Mouse (Mus musculus) forebrain, embryonic 10.5 days (tissue): ENCODE measurements around the gene Cyb5r4. TPM values are rescaled to one million over a fixed set of nuclear protein-coding genes. Genes with fewer than 3 reads are reported as not detected.
"Not testable (repeated sequence)": the region's sequence is repeated elsewhere in the genome, so short reads cannot be mapped to it uniquely, and the experiment has no call there.

ENCODE experiments used
- DNase-seq: peaks from one replicate; pipeline ENCODE4 v3.0.0-alpha.2; 2017; ENCODE audit warnings: low spot score; ENCODE audit errors: extremely low spot score
- H3K27ac ChIP-seq: fragments of 300-500 bp; sonication (generic); 2 replicates; pipeline ENCODE4 v1.5.1; 2016; ENCODE audit warnings: mild to moderate bottlenecking
- H3K27me3 ChIP-seq: fragments of 300-500 bp; sonication (generic); 2 replicates; pipeline ENCODE4 v1.6.1; 2016; ENCODE audit warnings: mild to moderate bottlenecking; ENCODE audit not compliant: poor library complexity, severe bottlenecking
- H3K36me3 ChIP-seq: fragments of 300-500 bp; sonication (generic); replicated peaks from 2 replicates; pipeline ENCODE4 v1.6.1; 2016; ENCODE audit warnings: mild to moderate bottlenecking, moderate library complexity
- H3K4me1 ChIP-seq: fragments of 300-500 bp; sonication (generic); 2 replicates; pipeline ENCODE4 v1.6.1; 2016
- H3K4me3 ChIP-seq: fragments of 300-500 bp; sonication (generic); 2 replicates; pipeline ENCODE4 v1.5.1; 2016; ENCODE audit warnings: mild to moderate bottlenecking, moderate library complexity
- H3K9me3 ChIP-seq: fragments of 300-500 bp; sonication (generic); 2 replicates; pipeline ENCODE4 v1.6.1; 2016; ENCODE audit warnings: mild to moderate bottlenecking, moderate library complexity
- WGBS: fragments of 180-500 bp; shearing (Covaris S2); methylation state at CpG from one replicate; pipeline ENCODE4 v1.1.7; 2016; 5-methylcytosine and 5-hydroxymethylcytosine counted together
- polyA plus RNA-seq: library from polyadenylated mRNA; unstranded; fragments of >200 nt; fragmentation: Nextera tagmentation; extraction: Ambion mirVana; gene quantifications from 2 replicates; pipeline ENCODE4 v1.2.1, GENCODE M21; 2016

The Cyb5r4 gene
- polyA plus RNA-seq, 1 experiment from 2014 or later = 97.1 TPM

DNA sequence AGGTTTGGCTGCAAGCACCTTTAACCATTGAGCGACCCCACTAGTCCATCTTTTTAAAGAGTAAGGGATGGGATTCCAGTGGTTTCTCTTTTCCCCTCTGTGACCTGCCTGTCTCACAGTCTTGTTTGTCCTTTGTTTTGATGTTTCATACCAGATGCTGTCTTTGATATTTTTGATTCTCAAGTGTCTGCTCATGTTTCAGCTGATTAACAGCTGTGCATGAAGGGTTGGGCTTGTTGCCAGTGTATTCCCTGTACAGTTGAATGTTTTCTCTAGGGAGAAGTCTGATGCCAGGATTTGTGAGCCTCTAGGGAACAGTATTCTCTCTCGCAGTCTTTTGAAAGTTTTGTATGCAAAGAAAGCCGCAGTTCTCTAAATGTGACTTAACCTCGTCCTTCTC, 27.6 kb downstream of the Cyb5r4 start:
- H3K4me3 ChIP-seq = no peak overlapping the region

DNA sequence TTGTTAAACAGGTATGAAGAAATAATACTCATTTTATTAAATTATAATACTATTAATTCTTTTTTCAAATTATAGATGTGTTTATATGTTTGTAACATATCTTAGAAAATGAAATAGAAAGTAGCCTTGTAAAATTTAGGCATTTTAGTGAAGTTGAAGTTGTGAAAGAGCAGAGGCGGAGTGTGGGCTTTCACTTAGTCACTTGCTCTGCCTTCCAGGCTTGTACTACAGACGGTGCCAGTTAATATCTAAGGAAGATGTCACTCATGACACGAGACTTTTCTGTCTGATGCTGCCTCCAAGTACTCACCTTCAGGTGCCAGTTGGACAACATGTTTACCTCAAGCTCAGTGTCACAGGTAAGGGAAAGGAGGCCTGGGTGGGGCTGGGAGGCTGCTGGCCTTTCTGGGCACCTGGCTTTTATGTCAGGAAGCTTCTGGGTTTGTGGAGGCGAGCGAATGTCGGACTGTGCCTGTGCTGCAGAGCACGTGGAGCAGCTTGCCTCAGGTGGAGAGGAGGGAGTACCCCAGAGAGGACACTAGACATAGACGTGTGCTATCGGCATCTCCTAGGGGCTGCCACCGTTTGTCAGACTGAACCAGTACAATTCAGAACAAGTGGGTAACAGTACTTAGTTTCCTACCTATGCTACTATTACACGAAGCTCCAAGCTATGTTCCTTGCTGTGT, 33.9 kb downstream of the Cyb5r4 start:
- Histone ChIP-seq H3K9me3 (no peaks in the 10 kb centered on the region), H3K4me3 (no peak overlapping the region), H3K27ac (no peak overlapping the region), H3K36me3 (peaks cover 44% of the 10 kb centered on the region), H3K4me1 (no peaks in the 10 kb centered on the region), H3K27me3 (no peaks in the 10 kb centered on the region)
- 94% methylated on average over 11 of the region's 11 CpGs for WGBS
- DNase-seq = no peak

More for the DNA sequence above, 27.6 kb downstream of the Cyb5r4 start:
- Histone ChIP-seq H3K27ac (no peak overlapping the region), H3K36me3 (peaks cover 33% of the 10 kb centered on the region), H3K27me3 (no peaks in the 10 kb centered on the region), H3K4me1 (no peaks in the 10 kb centered on the region), H3K9me3 (no peaks in the 10 kb centered on the region)
- no peak for DNase-seq
- 88% methylated on average over 4 of the region's 4 CpGs for WGBS

DNA sequence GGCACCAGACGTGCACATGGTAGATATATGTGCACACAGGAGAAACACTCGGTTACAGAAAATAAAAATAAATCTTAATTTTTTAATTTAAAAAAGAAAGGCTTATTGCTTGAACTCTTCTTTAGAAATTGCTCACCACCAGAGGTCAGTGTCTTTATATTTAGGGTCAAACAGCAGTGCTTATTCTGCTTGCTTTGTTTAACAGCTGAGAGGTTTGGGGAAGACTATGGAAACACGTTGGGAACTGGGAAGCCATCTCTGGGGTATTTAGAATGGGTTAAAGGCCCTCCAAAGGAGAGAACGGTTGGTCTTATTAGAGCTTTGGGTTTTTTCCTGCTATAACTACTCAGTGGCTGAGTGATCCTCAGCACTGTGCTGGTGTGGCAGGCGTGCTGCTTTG, 40.5 kb downstream of the Cyb5r4 start:
- DNase-seq = no peak
- H3K27me3 ChIP-seq = no peaks in the 10 kb centered on the region
- H3K4me3 ChIP-seq = no peak overlapping the region
- H3K27ac ChIP-seq = no peak overlapping the region
- peaks cover 58% of the 10 kb centered on the region for H3K36me3 ChIP-seq
- H3K4me1 ChIP-seq = no peaks in the 10 kb centered on the region
- 84% methylated on average over 5 of the region's 5 CpGs for WGBS
- no peaks in the 10 kb centered on the region for H3K9me3 ChIP-seq

- WGBS = 91% methylated on average over 1 of the region's 1 CpGs
- H3K36me3 ChIP-seq = peaks cover 46% of the 10 kb centered on the region
Measured at GRCm38 (mm10) chr9:87068160-87068559, 46.3 kb downstream of the Cyb5r4 start.

DNA sequence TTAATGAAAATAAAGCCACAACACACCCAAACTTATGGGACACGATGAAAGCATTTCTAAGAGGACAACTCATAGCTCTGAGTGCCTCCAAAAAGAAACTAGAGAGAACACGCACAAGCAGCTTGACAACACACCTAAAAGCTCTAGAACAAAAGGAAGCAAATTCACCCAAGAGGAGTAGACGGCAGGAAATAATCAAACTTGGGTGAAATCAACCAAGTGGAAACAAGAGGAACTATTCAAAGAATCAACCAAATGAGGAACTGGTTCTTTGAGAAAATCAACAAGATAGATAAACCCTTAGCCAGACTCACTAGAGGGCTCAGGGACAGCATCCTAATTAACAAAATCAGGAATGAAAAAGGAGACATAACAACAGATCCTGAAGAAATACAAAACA, 49.8 kb downstream of the Cyb5r4 start:
- 90% methylated on average over 3 of the region's 3 CpGs for WGBS

More at GRCm38 (mm10) chr9:87068160-87068559, 46.3 kb downstream of the Cyb5r4 start:
- Histone ChIP-seq H3K27ac (no peak overlapping the region), H3K4me3 (no peak overlapping the region), H3K27me3 (no peaks in the 10 kb centered on the region), H3K4me1 (no peaks in the 10 kb centered on the region), H3K9me3 (peaks cover 7% of the 10 kb centered on the region; the same call in 1 of the 2 replicates)
- DNase-seq = no peak

DNA sequence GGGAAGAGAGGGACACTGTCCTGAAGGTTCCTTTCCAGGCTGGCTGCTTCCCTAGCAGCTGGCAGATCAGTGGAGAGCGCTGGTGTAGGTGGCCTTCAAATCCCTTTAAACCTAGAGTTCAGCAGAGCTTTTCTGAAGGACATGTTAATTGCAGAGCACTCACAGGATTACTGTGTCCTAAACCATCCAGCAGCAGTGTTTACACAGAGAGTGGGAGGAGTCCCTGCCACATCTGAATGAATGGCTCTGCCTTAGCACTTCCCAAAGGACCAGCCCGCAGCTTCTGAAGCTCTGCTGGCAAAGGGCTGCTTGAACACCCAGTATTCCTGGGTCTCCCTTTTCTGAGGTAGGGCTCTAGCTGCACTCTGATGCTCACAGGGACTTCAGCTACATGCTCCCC, 56.1 kb downstream of the Cyb5r4 start:
- DNase-seq = no peak
- H3K36me3 ChIP-seq = no peaks in the 10 kb centered on the region
- WGBS = 47% methylated on average over 2 of the region's 2 CpGs
- H3K4me3 ChIP-seq = no peak overlapping the region
- no peak overlapping the region for H3K27ac ChIP-seq
- H3K4me1 ChIP-seq = peaks cover 4% of the 10 kb centered on the region; the same call in 1 of the 2 replicates
- no peaks in the 10 kb centered on the region for H3K27me3 ChIP-seq
- no peaks in the 10 kb centered on the region for H3K9me3 ChIP-seq

More for the DNA sequence above, 49.8 kb downstream of the Cyb5r4 start:
- not testable (repeated sequence) for H3K4me1 ChIP-seq, H3K4me3 ChIP-seq, H3K9me3 ChIP-seq, H3K27ac ChIP-seq, DNase-seq, H3K27me3 ChIP-seq
- peaks cover 30% of the 10 kb centered on the region for H3K36me3 ChIP-seq

DNA sequence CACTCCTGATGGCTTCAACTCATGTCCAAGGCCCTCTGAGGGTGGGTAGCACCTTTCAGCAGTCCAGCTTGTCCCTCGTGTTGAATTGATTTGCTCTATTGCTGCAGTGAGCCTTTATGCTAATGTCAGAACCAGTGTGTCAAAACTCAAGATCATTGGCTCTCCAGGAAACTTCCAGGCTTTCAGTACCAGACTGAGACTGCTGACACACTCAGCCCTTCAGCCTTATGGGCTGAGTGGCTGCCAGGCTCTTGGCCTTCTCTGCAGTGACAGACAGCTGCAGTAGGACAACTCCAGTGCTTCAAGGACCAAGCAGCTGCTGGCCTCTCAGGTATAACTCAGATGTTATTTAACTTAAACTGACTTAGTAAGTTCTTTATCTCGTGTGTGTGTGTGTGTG, 57.7 kb downstream of the Cyb5r4 start:
- WGBS = 56% methylated on average over 2 of the region's 2 CpGs
- Histone ChIP-seq H3K4me3 (no peak overlapping the region), H3K9me3 (no peaks in the 10 kb centered on the region), H3K27ac (no peak overlapping the region), H3K27me3 (no peaks in the 10 kb centered on the region), H3K4me1 (peaks cover 4% of the 10 kb centered on the region; the same call in 1 of the 2 replicates), H3K36me3 (no peaks in the 10 kb centered on the region)
- DNase-seq = no peak

- H3K4me3 ChIP-seq = no peak overlapping the region
- no peak overlapping the region for H3K27ac ChIP-seq
- H3K27me3 ChIP-seq = no peaks in the 10 kb centered on the region
- DNase-seq = no peak
- 89% methylated on average over 4 of the region's 4 CpGs for WGBS
- H3K9me3 ChIP-seq = no peaks in the 10 kb centered on the region
- H3K4me1 ChIP-seq = peaks cover 17% of the 10 kb centered on the region; the same call in 1 of the 2 replicates
- H3K36me3 ChIP-seq = no peaks in the 10 kb centered on the region
Measured at GRCm38 (mm10) chr9:87086991-87087390, 65.2 kb downstream of the Cyb5r4 start.

DNA sequence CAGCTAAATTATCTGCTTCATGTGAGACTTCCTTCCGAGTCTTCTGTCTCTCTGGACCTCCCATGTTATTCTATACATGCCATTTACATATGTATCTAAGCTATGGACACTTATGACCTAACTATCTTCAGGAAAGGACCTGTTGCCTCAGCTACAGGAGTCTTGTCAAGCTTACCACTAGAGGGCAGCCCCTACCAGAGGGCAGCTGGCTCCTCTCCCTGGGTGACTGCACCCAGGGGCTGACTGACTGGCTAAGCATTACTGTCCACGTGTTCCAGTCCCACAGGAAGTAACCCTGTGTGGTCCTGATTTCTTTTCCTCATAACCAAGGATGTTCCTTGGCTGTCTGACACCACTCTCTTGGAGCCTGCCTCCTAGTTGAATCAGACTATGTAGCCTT, 76.2 kb downstream of the Cyb5r4 start:
- Histone ChIP-seq H3K27ac (no peak overlapping the region), H3K27me3 (no peaks in the 10 kb centered on the region), H3K9me3 (no peaks in the 10 kb centered on the region), H3K36me3 (no peaks in the 10 kb centered on the region), H3K4me3 (no peak overlapping the region), H3K4me1 (no peaks in the 10 kb centered on the region)
- 62% methylated on average over 2 of the region's 2 CpGs for WGBS
- DNase-seq = no peak

DNA sequence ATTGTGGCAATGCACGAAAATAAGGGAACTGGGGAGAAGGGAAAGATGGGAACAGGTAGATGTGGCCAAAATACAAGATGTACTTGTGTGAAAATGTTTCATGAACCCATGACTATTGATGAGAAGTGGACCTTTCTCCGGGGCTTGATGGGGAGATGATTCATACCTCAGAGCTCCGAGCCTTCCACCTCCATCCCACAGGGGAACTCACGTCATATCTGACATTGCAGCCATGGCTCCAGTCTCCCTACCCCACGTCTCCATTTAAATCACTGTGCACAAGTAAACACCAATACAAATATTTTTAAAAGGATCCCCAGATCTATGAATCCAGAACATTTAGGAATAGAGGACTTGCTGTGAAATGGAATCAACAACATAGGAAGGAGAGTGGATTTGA, 93.2 kb downstream of the Cyb5r4 start:
- H3K36me3 ChIP-seq = no peaks in the 10 kb centered on the region
- no peaks in the 10 kb centered on the region for H3K27me3 ChIP-seq
- H3K4me1 ChIP-seq = peaks cover 12% of the 10 kb centered on the region
- no peak overlapping the region for H3K4me3 ChIP-seq
- no peaks in the 10 kb centered on the region for H3K9me3 ChIP-seq
- DNase-seq = no peak
- no peak overlapping the region for H3K27ac ChIP-seq
- WGBS = 89% methylated on average over 5 of the region's 5 CpGs

- H3K27me3 ChIP-seq = no peaks in the 10 kb centered on the region
- H3K27ac ChIP-seq = no peak overlapping the region
- H3K4me1 ChIP-seq = peaks cover 12% of the 10 kb centered on the region
- DNase-seq = no peak
- no peak overlapping the region for H3K4me3 ChIP-seq
- no peaks in the 10 kb centered on the region for H3K36me3 ChIP-seq
- no peaks in the 10 kb centered on the region for H3K9me3 ChIP-seq
- 62% methylated on average over 6 of the region's 6 CpGs for WGBS
Measured at GRCm38 (mm10) chr9:87115456-87115931, 93.7 kb downstream of the Cyb5r4 start.

DNA sequence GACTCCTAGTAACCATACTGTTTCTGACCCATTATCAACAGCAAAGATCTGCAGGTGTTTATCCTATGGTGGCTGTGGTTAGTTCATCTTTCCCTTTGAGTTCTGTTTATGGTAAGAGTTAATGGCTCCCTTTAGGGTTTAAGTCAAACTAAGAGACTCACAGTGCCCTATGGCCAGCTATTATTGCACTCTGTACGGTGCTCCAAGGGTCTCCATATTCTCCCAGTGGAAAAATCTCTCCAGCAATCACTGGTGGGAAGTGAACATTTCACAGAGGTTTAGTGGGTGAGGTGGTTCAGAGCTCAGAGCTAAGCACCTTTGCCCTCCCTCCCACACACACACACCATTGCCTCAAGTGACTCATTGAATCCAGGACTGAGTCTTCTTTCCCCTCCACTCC, 94.2 kb downstream of the Cyb5r4 start:
- Histone ChIP-seq H3K4me1 (peaks cover 12% of the 10 kb centered on the region), H3K4me3 (no peak overlapping the region), H3K9me3 (no peaks in the 10 kb centered on the region), H3K27ac (no peak overlapping the region), H3K27me3 (no peaks in the 10 kb centered on the region), H3K36me3 (no peaks in the 10 kb centered on the region)
- 87% methylated on average over 1 of the region's 1 CpGs for WGBS
- no peak for DNase-seq

GRCm38 (mm10) chr9:87118996-87119395, 97.2 kb downstream of the Cyb5r4 start:
- no peaks in the 10 kb centered on the region for H3K36me3 ChIP-seq
- H3K27ac ChIP-seq = no peak overlapping the region
- 88% methylated on average over 3 of the region's 3 CpGs for WGBS
- no peak for DNase-seq
- no peak overlapping the region for H3K4me3 ChIP-seq
- H3K4me1 ChIP-seq = peaks cover 12% of the 10 kb centered on the region
- H3K9me3 ChIP-seq = no peaks in the 10 kb centered on the region
- H3K27me3 ChIP-seq = no peaks in the 10 kb centered on the region
